Mouse (Mus musculus) testis, adult 2 months (tissue): ENCODE results near the gene Tmem220.

ENCODE experiments used
- CTCF ChIP-seq: fragments of 200-500 bp; IDR thresholded peaks from 2 replicates; pipeline ENCODE4 v1.5.1; 2012; ENCODE audit warnings: low read depth, mild to moderate bottlenecking, inconsistent platforms, low read length, moderate library complexity; ENCODE audit not compliant: control insufficient read depth, insufficient read depth, insufficient replicate concordance
- POLR2A ChIP-seq: fragments of 200-500 bp; IDR thresholded peaks from 2 replicates; pipeline ENCODE4 v1.6.1; 2012; ENCODE audit warnings: low read depth, mild to moderate bottlenecking, inconsistent platforms, low read length, moderate library complexity; ENCODE audit not compliant: control insufficient read depth

DNA sequence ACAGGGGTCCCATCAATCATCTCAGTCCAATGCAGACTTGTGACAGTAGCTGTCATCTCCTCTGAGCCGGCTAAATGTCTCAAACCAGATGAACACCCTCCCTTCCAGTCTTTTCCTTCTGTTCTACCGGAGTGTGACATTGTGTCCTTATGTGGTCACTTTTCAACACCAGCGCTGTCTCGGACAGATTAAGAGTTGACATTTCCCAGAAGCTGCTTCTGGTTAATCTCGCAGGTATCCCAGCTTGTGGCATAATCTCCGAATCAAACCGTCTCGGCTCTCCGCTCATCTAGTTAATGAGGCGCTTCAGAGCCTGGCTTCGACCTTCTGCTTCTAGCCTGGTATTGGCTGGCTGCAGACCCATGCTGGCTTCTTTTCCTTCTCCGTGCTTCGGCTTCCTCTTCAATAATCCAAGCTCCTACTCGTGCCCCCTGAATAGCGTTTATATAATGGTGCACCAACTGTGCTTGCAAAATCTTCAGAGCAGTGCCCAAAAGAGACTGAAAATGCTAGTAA is 47.7 kb downstream of the Tmem220 start:
- no peak for TF ChIP-seq POLR2A
- no peak for TF ChIP-seq CTCF
